Mouse (Mus musculus) thymus, postnatal 25 days (tissue): ENCODE results near the gene Pdlim1.
A peak's percentile ranks its signal among the peaks of the same experiment; 100 is the strongest.

Experiments
- DNase-seq: peaks from one replicate; pipeline ENCODE4 v3.0.0; 2022

The Pdlim1 gene

DNA sequence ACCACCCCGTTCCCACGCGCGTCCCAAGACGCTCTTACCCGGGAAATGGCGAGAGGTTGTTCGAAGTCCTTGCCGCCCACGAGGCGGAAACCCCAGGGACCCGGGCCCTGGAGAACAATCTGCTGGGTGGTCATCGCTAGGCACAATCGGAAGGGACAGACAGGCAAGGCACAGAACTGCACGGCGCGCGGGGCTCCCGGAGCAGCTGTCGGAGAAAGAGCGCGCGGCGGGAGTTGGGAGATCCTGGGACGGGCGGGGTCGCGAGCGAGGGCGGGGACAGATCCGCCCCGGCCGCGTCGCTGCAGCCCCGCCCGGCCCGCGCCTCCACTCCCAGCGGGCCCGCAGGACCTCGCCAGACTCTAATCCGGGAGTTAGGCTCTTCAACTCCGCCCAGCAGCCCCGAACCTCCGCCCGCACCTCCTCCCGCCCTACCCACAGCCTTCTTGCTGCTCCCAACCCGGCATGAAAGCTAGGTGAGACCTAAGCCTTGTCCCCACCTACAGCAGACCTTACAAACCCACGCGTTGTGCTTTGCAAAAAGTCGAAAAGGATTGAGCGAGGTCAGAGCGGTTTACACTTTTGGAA, at the start of gene Pdlim1:
Gene Pdlim1, minus strand, starts transcription at position 535 of the 585 bp plus-strand sequence.
- DNase-seq = peak; percentile 76

DNA sequence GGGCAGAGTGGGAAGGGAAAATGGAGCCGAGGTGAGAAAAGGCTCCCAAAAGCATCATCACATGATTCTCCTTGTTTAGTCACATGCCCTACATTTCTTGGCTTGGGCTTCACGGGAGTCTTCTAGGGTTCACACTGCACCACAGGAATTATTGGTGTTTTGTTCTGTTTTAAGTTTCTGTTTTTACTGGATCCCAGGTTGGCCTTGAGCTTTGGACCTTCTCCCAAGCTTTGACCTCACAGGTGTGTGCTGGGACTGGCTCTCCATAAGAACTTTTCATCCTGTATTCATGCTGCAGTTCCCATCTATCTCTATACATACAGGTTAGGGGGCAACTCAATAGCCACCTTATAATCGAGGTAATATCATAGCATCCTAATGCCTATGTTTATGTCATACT, 47.6 kb upstream of the Pdlim1 start:
- DNase-seq = no peak

DNA sequence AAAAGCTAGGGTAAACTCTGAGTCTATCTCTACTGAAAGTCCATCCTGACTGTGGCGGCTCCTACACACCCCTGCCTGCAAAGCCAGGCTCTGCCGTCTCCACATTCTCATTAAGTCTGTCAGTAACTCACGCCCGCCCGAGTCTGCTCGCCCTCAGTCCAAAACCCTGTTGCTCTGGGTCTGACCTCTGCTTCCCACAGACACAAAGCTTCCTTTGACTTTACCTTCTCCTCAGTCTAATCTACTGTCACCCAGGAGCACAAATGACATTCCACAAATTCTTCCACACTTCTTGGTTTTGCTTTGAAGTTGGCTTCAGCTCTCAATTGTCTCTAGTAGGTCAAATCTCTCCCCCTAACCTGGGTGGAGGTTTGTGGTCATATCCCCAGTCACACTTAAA, 46.9 kb upstream of the Pdlim1 start:
- DNase-seq = no peak

DNA sequence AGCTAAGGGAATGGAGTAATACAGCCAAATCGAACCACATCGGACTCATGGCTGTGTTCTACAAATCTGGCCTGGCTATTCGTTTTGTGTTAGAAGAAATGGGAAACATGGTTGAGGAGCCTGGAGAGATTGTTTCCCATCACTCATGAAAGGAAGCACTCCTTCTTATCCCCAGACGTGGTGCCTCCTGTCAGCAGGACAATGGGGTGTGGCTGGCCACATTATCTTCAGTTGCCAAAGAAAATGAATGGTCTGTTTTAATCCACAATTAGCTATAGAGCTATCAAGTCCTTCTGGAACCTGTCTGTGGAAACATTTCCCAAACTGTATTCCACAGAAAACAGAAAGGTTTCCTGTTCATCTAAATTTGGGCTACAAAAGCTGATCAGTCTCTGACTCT, 45.4 kb upstream of the Pdlim1 start:
- no peak for DNase-seq

DNA sequence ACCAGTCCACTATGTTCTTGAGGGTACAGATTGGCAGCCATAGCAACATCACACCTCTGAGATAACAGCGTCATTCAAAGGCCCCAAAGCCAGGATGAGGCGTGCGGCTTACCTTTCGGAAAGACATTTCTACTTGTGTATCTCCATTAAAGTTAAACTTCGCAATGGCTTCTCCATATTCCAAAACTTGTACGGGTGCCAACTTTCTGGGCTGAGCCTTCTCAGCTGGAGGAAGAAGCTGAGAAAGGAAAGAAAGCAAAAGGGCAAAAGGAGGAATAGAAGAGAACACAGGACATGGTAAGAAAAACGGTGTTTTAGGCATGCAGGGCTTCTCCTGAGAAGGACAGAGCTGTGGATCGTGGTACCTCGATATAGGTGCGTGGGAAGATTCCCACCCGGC, 42.6 kb upstream of the Pdlim1 start:
- DNase-seq = no peak

DNA sequence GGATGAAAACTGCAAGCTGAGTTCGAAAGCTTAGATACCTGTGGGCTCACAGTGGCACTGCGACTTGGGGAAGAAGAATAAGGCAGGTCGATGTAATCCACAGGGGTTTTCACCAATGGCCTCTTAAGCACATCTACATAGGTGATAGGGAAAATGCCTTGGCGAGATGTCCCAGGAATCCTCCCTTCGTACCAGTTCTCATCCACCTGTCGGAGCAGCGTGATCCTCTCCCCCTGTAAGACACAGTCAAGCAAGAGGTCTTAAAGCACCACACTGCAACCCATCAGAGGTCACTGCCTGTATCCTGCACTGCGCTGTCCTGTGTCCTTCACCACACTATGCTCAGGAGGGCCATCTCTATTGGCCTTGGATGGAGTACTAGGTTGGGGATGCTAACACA, 40.0 kb upstream of the Pdlim1 start:
- no peak for DNase-seq

DNA sequence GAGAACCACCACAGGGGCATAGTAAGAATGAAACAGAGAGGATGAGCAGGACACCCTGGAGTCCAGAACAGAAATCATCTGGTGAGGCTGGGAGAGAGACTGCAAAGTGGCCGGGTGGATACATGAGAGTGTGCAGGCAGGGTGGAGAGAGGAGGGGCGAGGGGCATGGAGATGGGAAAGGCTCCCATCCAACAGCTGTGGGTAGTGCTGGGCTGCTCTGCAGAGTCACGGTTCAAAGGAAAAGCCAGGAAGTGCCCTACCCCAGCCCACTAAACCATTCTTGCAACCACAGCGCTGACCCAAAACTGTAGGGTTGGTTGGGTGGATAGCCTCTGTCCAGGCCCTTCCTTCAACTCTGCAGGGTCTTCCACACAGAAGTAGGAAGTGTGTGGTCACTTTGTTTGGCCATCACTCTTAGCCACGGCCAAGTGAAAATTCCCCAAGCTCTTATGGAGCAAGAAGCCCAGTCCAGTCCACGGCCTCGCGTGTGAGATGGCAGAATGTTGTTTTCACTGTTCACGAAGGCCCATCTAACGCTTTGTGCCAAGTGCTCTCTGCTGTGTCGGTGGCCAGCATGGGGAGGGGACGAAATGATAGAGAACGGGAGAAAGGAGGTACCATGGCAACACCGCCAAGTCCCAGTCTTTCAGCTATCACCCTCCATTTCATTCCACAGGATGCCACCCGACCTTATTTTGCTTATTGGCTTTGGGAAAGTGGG, 38.9 kb upstream of the Pdlim1 start:
- no peak for DNase-seq

DNA sequence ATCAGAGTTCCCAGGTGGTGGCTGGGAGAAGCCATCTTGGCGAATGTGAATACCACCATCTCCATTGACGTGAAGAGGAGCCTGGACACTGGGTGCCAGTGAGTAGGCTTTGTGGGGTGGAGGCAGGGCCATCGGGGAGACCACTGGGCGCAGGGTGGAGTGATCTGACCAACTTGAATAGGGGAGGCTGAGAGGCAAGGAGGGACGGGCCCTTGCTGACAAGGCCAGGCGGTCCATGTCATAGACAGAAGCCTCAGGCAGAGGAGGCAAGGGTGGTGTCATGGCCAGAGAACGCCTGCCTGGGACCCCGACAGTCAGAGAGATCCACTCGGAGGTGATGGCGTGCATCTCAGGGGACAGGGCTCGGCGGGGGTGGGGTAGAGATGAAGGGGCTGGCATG, 38.3 kb upstream of the Pdlim1 start:
- DNase-seq = no peak

DNA sequence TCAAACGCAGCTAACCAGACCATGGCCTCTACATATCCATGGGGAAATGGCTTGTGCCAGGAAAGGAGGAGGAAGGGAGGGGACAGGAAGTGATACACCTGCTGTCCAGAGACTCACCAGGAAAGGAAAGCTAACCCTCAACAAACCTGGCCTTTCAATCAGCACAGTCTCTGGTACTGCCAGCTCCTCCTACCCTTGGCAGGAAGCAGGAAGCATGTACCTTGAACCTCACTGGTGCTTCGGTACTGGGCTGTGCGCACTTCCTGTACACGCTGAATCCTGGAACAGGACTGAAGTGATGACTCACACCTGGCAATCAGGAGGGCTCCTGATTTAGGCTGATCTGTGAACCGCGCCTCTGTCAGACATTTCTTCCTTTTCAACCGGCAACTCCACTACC, 35.9 kb upstream of the Pdlim1 start:
- DNase-seq = no peak

DNA sequence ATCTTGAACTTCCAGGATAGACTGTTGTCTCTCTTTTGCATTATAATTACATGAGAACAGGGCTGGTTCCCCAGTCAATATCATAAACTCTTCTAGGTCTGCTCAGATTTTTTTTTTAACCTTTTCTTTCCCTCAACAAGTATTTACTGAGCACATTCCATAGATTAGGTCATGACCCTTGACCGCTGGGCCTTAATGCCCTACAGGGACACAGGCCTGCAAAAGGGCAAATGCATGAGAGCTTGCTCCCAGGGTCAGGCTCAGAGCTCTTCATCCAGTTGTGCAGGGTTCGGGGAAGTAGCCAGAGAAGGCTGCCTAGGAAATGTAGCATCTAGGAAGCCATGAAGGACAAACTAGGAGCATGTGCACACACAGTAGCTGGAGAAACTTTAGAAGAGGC, 35.0 kb upstream of the Pdlim1 start:
- no peak for DNase-seq

DNA sequence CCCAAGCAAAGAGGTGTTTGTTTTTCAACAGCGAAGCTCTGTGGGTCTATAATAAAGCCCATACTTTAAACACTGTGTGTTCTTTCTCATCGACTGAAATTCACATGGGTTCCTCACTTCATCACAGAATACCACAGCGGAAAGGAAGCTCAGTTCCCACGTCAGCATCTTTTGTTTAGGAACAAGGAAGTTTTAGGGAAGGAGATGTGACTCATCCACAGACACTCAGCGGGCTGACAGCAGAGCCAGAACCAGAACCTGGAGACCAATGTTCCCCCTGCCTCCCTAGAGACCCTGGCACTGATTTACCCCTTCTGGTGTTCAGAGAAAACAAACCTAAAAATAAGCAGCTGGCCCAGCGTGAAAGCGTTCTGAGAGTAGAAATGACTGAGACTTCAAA, 33.8 kb upstream of the Pdlim1 start:
- no peak for DNase-seq

DNA sequence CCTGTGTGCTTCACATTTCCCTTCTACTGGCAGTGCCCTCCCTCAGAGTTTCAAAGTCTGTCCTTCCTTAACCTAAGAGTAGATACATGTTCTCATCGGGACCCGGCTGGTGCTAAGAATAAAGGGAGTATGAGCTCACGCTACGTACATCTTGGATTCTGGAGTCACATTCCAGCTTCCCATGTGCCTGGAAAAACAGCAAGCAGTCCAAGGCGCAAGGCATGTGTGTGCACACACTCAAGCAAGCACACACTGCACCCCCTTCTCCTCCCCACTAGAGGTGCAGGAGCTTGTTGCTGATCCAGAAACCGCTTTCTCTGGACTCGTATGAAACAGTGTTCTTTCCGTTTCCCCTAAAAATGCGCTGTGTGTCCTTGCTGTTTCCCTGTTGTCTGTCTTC, 31.3 kb upstream of the Pdlim1 start:
- no peak for DNase-seq

DNA sequence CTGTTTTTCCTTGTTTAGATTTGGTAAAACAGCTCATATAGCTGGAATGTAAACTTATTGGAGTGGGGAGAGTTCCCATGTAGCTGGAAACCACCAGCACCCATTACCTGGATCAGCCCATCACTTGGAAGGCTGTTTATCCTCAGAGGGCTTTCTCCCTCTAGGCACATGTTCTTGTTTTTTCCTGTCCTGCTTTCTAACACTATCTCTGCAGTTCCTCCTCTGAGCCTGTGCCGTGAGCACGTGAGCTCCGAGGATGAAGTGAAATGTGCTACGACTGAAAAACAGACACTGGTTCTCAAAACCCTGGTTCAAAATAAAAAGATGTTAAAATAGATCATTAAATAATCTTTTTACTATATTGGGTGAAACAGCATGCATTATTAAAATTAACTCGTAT, 30.8 kb upstream of the Pdlim1 start:
- DNase-seq = no peak

DNA sequence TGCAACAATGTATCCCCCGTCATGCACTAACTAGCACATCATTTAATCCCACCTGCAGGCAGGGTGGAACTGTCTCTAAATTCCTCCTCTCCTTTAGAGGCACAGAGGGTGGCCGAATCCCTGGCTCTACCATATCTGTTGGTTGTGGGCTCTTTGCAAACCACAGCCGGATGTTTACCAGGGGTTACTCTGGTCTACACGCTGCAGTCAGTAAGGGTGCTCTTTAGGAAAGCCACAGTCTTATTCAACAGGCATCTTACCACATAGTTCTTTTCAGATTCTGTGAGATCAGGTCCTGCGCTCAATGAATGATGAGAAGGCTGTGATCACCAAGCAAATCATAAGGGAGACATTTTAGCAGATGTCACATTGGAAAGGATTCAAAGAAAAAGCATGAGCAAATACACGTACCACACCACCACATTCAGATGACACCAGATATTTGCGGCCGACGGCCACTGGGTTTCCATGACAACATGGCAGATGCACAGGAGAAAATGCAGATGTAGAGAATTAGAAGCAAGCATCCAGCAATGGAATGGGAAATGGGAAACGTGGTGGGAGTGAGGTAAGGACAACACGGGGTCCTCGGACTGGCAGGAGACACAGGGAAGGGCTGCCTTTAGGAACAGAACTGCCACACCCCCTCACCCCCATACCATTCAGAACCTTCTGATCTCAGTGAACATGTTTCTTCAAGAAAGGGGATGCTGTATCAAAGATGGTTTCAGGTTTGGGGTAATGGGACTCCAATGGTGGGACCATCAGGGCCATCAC, 28.5 kb upstream of the Pdlim1 start:
- no peak for DNase-seq

DNA sequence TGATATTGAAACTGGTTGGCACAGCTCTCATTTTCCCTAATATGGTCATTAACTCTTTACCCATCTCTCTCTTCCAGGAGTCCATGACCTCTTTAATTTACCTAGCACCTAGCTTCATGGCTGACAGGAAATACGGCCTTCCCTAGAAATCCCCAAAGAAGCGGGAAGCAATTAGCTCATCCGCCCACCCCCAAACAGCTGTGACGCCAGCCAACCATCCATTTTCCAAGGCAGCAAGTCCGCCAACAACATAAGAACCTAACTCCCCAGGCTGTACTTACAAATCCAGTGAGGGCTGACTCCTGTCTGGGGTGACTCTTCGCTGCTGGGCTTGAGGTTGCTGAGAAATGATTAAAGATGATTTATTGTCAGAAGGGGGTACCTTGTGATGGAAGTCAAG, 27.5 kb upstream of the Pdlim1 start:
- DNase-seq = no peak

DNA sequence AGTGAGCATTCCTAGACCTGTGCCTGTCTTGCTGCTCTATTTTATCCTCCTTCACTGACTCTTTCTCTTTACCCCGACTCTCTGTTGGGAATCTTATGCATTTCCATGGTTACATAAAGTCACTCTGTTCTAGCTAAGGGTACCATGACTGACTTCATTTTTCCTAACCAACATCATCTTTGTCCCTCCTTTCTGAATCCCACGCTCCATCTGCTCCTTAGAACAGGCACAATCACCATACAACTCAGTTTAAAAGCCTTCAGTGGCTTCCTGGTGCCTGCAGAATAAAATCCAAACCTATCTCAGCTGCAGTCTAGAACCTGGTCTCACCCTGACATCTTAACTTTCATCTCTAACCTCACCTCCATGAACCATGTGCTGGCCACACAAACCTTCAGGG, 26.9 kb upstream of the Pdlim1 start:
- no peak for DNase-seq

DNA sequence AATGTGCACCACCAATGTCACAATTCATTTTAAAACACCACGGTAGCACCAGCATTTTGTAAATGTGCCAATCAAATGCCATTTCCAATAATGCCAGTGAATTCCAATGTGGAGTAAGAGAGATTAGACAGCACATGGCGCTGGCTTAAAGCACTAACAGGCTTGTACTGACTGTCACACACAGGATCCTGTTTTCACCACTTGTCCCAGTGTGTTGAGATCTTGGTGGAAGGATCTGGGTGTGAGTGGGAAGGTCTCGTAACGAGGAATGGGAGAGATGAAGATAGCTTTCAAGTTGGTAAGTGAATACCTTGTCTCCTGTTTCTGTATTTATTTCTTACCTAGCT, 26.1 kb upstream of the Pdlim1 start:
- no peak for DNase-seq

DNA sequence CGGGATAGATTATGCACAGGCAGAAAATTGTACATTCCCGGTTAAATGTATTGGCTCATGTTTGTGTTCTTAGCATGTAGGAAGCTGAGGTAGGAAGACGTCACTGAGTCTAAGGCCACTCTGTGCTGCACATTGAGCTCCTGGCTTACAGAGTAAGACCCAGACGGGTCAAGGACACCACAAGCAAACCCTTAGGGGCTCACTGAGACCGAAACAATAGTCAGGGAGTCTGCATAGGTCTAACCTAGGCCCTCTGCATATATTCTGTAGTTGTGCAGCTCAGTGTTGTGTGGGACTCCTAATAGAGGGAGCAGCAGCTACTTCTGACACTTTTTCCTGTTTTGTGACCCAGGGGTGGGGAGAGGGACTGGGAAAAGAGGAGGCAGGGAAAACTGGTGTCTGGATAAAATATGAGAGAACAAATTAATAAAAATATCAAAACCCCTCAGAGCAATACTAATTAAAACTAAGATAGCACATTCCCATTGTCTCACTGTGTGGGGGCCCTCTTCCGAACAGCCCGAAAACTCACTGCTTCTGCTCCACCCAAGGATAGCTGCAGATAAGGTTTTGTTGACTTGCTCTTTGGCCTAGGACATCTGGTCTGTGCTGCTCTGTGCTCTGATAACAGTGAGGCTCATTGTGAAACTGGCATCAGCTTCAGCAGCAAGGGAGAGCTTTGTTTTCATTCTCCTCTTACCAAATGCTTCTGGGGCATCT, 25.6 kb upstream of the Pdlim1 start:
- DNase-seq = no peak

DNA sequence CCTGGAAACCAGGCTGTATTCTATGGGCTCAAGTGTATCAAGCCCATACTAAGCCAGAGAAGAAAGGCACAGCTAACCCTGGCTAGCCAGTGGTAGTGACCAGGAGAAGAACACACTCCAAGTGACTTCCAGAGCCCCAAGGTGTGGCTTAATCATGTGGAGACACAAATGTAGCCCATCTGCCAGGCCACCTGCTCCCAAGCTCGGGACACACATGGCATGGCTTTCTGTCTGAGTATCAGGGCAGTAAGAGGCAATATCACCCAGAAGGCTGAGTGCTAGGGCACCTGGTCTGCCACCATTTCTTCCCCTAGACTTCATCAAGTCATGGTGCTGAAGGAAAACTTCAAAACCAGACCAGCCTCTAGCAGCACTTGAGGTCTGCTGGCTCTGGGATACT, 22.6 kb upstream of the Pdlim1 start:
- no peak for DNase-seq

DNA sequence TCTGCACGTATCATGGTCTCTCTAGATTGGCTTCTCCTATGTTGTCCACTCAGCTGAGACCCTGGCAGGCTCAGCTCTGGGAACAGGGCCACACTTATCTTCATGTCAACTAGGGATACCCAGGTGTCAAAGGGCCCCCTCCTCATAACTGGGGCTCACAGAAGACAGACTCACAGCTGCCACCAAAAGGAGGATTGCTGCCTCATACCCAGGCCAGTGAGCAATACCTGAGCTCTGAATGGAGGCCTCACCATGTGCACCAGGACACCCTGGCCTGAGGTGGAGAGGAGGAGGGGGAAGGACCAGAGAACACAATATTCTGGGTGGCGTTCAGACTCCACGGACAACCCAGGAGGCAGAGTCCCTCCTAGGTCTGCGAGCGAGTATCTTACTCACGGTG, 22.1 kb upstream of the Pdlim1 start:
- no peak for DNase-seq

DNA sequence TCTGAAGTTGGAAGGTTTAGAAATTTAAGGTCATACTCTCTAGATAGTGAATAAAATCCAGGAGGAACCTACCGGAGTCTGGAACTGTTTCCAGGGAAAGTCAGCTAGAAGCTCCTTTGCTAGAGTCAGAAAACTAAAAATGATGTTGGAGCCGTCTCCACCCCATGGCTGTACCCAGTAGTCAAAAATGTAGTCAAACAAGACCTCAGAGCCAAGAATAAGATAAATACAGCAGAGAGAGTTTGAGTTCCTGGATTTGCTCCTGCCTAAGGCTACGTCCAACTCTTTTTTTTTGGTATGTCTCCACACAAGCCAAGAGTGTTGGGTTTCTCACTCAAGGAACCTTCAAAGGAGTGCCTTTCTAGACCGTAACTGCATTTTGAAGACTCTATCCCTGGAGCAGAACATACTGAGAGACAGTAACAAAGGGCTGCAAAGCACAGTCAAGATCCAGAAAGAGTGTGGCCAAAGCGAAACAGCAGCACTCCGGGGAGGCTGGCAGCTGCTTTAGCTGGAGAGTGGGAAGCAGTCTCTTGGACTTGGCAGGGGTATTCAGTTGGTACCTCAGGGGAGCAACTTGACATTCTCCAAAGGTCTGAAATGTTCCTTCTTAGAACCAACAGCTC, 18.6 kb upstream of the Pdlim1 start:
- DNase-seq = no peak

DNA sequence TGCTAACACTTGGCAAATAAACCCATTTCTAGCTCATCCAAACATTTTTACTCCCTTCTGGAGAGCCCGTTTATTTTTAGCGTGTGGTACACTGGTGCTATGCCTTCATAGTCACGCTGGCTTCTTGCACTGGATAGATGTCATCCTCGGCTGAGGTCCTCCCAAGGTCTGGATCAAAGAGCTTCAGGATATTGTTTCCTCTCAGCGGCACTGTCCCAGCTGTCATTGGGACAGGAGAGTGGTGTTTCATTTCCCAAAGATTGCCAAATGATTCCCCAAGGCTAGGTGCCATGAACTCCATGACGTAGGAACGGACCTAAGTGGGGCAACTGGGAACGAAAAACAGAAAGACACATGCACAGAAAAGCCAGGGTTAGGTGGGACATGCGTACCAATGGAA, 16.8 kb upstream of the Pdlim1 start:
- DNase-seq = no peak

DNA sequence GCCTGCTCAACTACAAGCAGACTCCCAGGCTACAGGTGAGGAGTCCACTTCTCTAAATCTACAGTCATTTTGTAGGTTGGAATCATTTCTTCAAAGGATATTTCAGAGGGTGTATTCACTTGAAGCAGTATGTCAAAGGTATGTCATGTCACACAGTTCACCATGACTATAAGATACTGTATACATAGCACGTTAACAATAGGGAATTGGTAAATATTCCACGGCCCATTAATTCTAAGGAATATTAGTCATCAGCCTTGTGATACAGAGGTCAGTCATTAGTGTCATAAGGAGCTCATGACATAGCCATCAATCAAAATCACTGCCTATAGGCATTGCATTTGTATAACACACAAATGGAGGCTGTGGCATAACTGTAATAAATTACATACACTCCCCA, 13.1 kb upstream of the Pdlim1 start:
- no peak for DNase-seq
